Mouse (Mus musculus): ENCODE measurements around the gene Sdhb. TPM values are rescaled to one million over a fixed set of nuclear protein-coding genes. Genes with fewer than 3 reads are reported as not detected.

The Sdhb gene
- polyA plus RNA-seq, 1 experiment from 2014 or later: 491 TPM

DNA sequence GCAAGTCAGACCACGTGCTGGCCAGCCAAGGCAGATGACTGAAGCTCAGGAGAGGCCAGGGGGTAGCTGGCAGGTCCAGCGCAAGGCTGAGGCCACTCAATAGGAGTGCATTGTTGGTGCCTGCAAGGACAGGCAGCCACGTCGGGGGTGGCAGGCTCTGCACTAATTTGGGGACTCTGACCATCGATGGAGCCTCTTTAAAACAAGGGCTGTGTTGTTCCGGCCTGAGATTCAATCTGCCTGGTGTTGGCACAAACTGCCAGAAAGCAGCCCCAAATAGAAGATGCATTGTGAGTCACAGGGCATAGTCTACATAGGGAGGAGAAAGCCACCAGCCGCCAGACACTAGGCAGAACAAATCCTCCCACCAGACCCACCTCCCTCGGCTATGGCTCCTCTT, 31.3 kb upstream of the Sdhb start:
- Histone ChIP-seq H3K9me3 (no peaks in the 10 kb centered on the region), H3K4me1 (replicated peaks) (peaks cover 39% of the 10 kb centered on the region), H3K27me3 (ENCODE audit: insufficient read depth, poor library complexity, severe bottlenecking) (no peaks in the 10 kb centered on the region), H3K4me3 (no peak overlapping the region), H3K27ac (peak overlapping the region; percentile 31; the same call in 1 of the 2 replicates), H3K36me3 (no peaks in the 10 kb centered on the region)
- no peak for DNase-seq (ENCODE audit: low spot score)
- 73% methylated on average over 8 of the region's 8 CpGs for WGBS

- no peaks in the 10 kb centered on the region for H3K27me3 ChIP-seq (ENCODE audit: insufficient read depth, poor library complexity, severe bottlenecking)
- no peaks in the 10 kb centered on the region for H3K9me3 ChIP-seq
- WGBS: 74% methylated on average over 10 of the region's 10 CpGs
- peaks cover 43% of the 10 kb centered on the region for H3K4me1 ChIP-seq (replicated peaks)
- H3K36me3 ChIP-seq: no peaks in the 10 kb centered on the region
- H3K27ac ChIP-seq: peak overlapping the region; percentile 31
- no peak overlapping the region for H3K4me3 ChIP-seq
- no peak for DNase-seq (ENCODE audit: low spot score)
Observed at GRCm38 (mm10) chr4:140930900-140931470, 30.0 kb upstream of the Sdhb start.

GRCm38 (mm10) chr4:140935643-140936042, 25.4 kb upstream of the Sdhb start:
- no peak for DNase-seq (ENCODE audit: low spot score)
- 76% methylated on average over 9 of the region's 9 CpGs for WGBS
- Histone ChIP-seq H3K27ac (peak overlapping the region; percentile 66; the same call in 1 of the 2 replicates), H3K36me3 (no peaks in the 10 kb centered on the region), H3K27me3 (ENCODE audit: insufficient read depth, poor library complexity, severe bottlenecking) (no peaks in the 10 kb centered on the region), H3K4me3 (no peak overlapping the region), H3K9me3 (peaks cover 16% of the 10 kb centered on the region), H3K4me1 (replicated peaks) (peaks cover 15% of the 10 kb centered on the region)

- Histone ChIP-seq H3K27me3 (ENCODE audit: insufficient read depth, poor library complexity, severe bottlenecking) (no peaks in the 10 kb centered on the region), H3K9me3 (peaks cover 8% of the 10 kb centered on the region; the same call in 1 of the 2 replicates), H3K36me3 (no peaks in the 10 kb centered on the region), H3K4me1 (replicated peaks) (no peaks in the 10 kb centered on the region), H3K4me3 (no peak overlapping the region), H3K27ac (no peak overlapping the region)
- 88% methylated on average over 12 of the region's 12 CpGs for WGBS
- DNase-seq (ENCODE audit: low spot score): no peak
Observed at GRCm38 (mm10) chr4:140944356-140944755, 16.6 kb upstream of the Sdhb start.

- 89% methylated on average over 5 of the region's 5 CpGs for WGBS
- Histone ChIP-seq H3K27ac (no peak overlapping the region), H3K4me3 (no peak overlapping the region), H3K4me1 (replicated peaks) (no peaks in the 10 kb centered on the region), H3K9me3 (peaks cover 8% of the 10 kb centered on the region; the same call in 1 of the 2 replicates), H3K27me3 (ENCODE audit: insufficient read depth, poor library complexity, severe bottlenecking) (no peaks in the 10 kb centered on the region), H3K36me3 (no peaks in the 10 kb centered on the region)
- DNase-seq (ENCODE audit: low spot score): no peak
Observed at GRCm38 (mm10) chr4:140944961-140945442, 16.0 kb upstream of the Sdhb start.

- H3K36me3 ChIP-seq: no peaks in the 10 kb centered on the region
- no peaks in the 10 kb centered on the region for H3K4me1 ChIP-seq (replicated peaks)
- no peak for DNase-seq (ENCODE audit: low spot score)
- H3K27ac ChIP-seq: no peak overlapping the region
- H3K27me3 ChIP-seq (ENCODE audit: insufficient read depth, poor library complexity, severe bottlenecking): no peaks in the 10 kb centered on the region
- H3K4me3 ChIP-seq: no peak overlapping the region
- H3K9me3 ChIP-seq: peaks cover 8% of the 10 kb centered on the region; the same call in 1 of the 2 replicates
- WGBS: 91% methylated on average over 4 of the region's 4 CpGs
Observed at GRCm38 (mm10) chr4:140945571-140945970, 15.4 kb upstream of the Sdhb start.

DNA sequence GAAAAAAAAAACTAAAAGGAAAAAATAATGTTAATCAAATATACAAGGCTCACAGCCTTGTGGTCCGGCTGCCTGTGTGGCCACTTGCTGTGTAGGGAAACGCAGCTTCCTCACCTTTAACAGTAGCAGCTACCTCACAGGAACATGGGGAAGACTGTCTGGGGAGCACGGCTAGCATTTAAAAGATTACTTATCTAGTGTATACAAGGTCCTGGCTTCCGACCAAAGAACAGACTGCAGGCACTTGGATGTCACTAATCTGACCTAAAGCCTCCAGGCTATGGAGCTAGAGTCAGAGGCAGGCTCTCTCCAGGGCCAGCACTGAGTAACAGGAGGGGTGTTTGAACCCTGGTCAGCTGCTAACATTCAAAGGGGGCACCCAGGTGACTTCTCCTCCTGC, 15.0 kb upstream of the Sdhb start:
- Histone ChIP-seq H3K4me1 (replicated peaks) (no peaks in the 10 kb centered on the region), H3K9me3 (peaks cover 8% of the 10 kb centered on the region; the same call in 1 of the 2 replicates), H3K27ac (no peak overlapping the region), H3K4me3 (no peak overlapping the region), H3K27me3 (ENCODE audit: insufficient read depth, poor library complexity, severe bottlenecking) (no peaks in the 10 kb centered on the region), H3K36me3 (no peaks in the 10 kb centered on the region)
- 87% methylated on average over 4 of the region's 4 CpGs for WGBS
- no peak for DNase-seq (ENCODE audit: low spot score)

- Histone ChIP-seq H3K36me3 (no peaks in the 10 kb centered on the region), H3K4me3 (no peak overlapping the region), H3K27ac (no peak overlapping the region), H3K4me1 (replicated peaks) (no peaks in the 10 kb centered on the region), H3K27me3 (ENCODE audit: insufficient read depth, poor library complexity, severe bottlenecking) (no peaks in the 10 kb centered on the region), H3K9me3 (peaks cover 8% of the 10 kb centered on the region; the same call in 1 of the 2 replicates)
- WGBS: 83% methylated on average over 14 of the region's 14 CpGs
- no peak for DNase-seq (ENCODE audit: low spot score)
Observed at GRCm38 (mm10) chr4:140946580-140947205, 14.3 kb upstream of the Sdhb start.

DNA sequence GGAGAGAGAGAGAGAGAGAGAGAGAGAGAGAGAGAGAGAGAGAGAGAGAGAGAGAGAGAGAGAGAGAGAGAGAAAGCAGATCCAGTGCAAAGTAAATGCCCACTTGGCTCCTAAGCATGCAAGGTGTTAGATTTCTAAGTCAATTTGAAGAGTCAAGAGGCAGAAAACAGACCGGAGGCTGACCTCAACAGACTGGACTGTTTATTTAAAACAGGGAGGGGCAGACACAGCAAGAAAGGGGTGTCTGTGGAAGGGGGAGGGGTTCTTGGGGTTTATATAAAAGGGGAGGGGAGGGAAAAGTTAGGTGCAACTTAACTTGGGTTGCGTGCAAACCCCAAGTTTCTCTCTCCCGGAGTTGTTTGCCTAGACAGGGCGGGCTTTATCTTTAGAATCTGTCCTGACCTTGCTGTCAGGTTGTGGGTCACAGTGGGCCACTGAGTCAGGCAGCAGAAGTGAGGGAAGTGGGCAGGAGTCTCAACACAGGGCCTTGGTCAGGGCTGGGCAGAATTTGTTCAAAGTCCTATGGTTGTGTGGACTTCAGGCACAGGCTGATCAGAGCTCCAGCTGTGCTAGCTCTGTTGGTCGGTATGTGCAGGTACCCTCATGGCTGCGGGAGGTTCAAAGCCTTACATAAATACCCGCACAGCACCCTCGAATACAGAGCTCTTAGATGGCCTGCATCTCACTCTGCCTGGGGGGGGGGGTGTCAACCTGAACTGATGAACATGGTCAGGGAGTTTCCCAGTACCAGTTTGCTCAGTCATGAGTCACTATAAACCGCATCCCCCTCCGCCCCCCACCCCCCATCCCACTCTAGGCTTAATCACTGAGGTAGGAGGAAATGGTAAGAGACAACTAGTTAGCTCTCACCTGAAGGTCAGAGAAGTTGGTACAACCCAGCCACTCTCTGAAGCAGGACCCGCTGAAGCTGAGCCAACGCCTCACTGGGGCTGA, 13.2 kb upstream of the Sdhb start:
- no peak overlapping the region for H3K27ac ChIP-seq
- H3K27me3 ChIP-seq (ENCODE audit: insufficient read depth, poor library complexity, severe bottlenecking): no peaks in the 10 kb centered on the region
- no peak for DNase-seq (ENCODE audit: low spot score)
- no peak overlapping the region for H3K4me3 ChIP-seq
- H3K4me1 ChIP-seq (replicated peaks): no peaks in the 10 kb centered on the region
- no peaks in the 10 kb centered on the region for H3K36me3 ChIP-seq
- H3K9me3 ChIP-seq: peaks cover 8% of the 10 kb centered on the region; the same call in 1 of the 2 replicates
- WGBS: 87% methylated on average over 12 of the region's 12 CpGs

DNA sequence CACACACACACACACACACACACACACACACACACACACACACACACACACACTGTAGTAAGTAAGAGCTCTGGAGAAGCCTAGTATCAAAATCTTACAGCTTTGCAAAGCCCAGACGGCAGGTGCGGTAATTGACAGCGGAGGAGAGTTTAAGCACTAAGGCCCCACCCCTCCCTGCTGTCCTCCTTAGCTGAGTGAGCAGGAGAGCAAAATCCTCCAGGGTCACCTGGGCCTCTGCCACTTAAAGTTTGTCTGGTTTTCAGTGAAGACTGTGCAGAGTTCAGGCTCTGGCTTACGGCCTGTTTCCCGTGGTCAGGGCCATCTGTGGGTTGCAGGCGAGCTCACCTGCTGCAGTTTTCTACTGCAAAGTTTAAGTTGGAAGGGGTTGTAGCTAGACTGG, 12.5 kb upstream of the Sdhb start:
- Histone ChIP-seq H3K36me3 (no peaks in the 10 kb centered on the region), H3K4me3 (no peak overlapping the region), H3K27me3 (ENCODE audit: insufficient read depth, poor library complexity, severe bottlenecking) (no peaks in the 10 kb centered on the region), H3K27ac (no peak overlapping the region), H3K9me3 (peaks cover 8% of the 10 kb centered on the region; the same call in 1 of the 2 replicates), H3K4me1 (replicated peaks) (no peaks in the 10 kb centered on the region)
- DNase-seq (ENCODE audit: low spot score): no peak
- 91% methylated on average over 6 of the region's 6 CpGs for WGBS

DNA sequence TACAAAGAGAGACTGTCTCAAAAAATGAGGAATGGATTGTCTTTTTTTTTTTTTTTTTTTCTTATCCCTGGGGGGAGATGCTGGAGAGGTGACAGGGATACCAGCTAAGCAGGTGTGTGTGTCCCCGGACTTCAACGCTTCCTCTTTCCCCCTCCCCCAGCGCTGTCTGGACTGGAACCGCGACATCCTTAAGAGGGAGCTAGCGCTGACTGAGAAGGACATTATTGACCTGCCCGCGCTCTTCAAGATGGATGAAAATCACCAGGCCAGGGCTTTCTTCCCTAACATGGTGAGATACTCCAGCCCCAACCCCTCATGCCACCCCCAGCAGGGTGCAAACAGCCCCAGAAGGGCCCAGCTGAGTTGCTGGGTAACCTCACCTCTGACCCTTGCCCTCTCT, 12.0 kb upstream of the Sdhb start:
- Histone ChIP-seq H3K36me3 (no peaks in the 10 kb centered on the region), H3K4me3 (no peak overlapping the region), H3K4me1 (replicated peaks) (no peaks in the 10 kb centered on the region), H3K27ac (no peak overlapping the region), H3K27me3 (ENCODE audit: insufficient read depth, poor library complexity, severe bottlenecking) (no peaks in the 10 kb centered on the region), H3K9me3 (peaks cover 5% of the 10 kb centered on the region; the same call in 1 of the 2 replicates)
- no peak for DNase-seq (ENCODE audit: low spot score)
- WGBS: 78% methylated on average over 8 of the region's 8 CpGs

- no peak for DNase-seq (ENCODE audit: low spot score)
- Histone ChIP-seq H3K4me1 (replicated peaks) (no peaks in the 10 kb centered on the region), H3K36me3 (no peaks in the 10 kb centered on the region), H3K4me3 (no peak overlapping the region), H3K27me3 (ENCODE audit: insufficient read depth, poor library complexity, severe bottlenecking) (no peaks in the 10 kb centered on the region), H3K9me3 (no peaks in the 10 kb centered on the region), H3K27ac (no peak overlapping the region)
- WGBS: 88% methylated on average over 16 of the region's 16 CpGs
Observed at GRCm38 (mm10) chr4:140949616-140950015, 11.4 kb upstream of the Sdhb start.

Measured in hindbrain, embryonic 10.5 days (tissue).